Mouse (Mus musculus): Measurements from ENCODE around the gene Tenm4. TPM values are rescaled to one million over a fixed set of nuclear protein-coding genes. Genes with fewer than 3 reads are reported as not detected.

Gene Tenm4
- total and polyA plus RNA-seq, 2 experiments from 2014 or later = 1.4 to 5.9 TPM

- Histone ChIP-seq H3K4me1 (ENCODE audit: control insufficient read depth, insufficient read depth) (peaks cover 8% of the 10 kb centered on the region), H3K9ac (replicated peaks; ENCODE audit: low read depth, low read length) (no peak overlapping the region), H3K36me3 (replicated peaks; ENCODE audit: control insufficient read depth, insufficient read depth, low read length) (no peaks in the 10 kb centered on the region), H3K27me3 (ENCODE audit: control insufficient read depth, insufficient read depth, low read length) (no peaks in the 10 kb centered on the region), H3K9me3 (replicated peaks; ENCODE audit: control insufficient read depth, low read length) (no peaks in the 10 kb centered on the region), H3K4me3 (ENCODE audit: low read depth, low read length) (no peak overlapping the region), H3K27ac (ENCODE audit: low read depth) (no peak overlapping the region), H3K4me2 (ENCODE audit: low read depth, low read length) (no peak overlapping the region)
- DNase-seq (ENCODE audit: low spot score) (no peak), ATAC-seq (ENCODE audit: insufficient read depth, low read depth) (no peak)
- TF ChIP-seq CTCF (IDR thresholded peaks at IDR 0.05; ENCODE audit: low read depth) (no peak), EP300 (IDR thresholded peaks at IDR 0.05; ENCODE audit: low read depth) (no peak)
- WGBS = 84% methylated on average over 7 of the region's 7 CpGs
Measured at GRCm38 (mm10) chr7:96492696-96493095, 321.6 kb downstream of the Tenm4 start.

DNA sequence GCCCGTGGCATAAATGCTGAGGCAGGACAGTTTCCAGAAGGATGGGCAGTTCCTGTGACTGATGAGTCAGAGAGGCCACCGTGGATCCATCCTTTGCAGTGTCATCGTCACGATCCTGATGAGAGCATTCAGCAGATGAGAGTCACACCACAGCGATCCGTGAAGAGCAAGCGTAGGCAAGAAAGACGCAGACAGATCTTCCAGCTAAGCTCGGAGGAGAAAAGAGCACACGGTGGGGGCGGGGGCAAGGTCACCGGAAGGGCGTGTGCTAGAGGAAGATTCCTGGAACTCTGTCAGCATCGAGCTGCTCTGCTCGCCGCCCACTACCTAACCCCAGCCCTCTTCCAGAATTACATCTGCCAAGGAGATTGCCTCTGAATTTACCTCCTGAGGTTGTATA, 323.0 kb downstream of the Tenm4 start:
- H3K9ac ChIP-seq (replicated peaks; ENCODE audit: low read depth, low read length) = no peak overlapping the region
- H3K9me3 ChIP-seq (replicated peaks; ENCODE audit: control insufficient read depth, low read length) = no peaks in the 10 kb centered on the region
- H3K4me2 ChIP-seq (ENCODE audit: low read depth, low read length) = no peak overlapping the region
- no peaks in the 10 kb centered on the region for H3K27me3 ChIP-seq (ENCODE audit: control insufficient read depth, insufficient read depth, low read length)
- ATAC-seq (ENCODE audit: insufficient read depth, low read depth) (no peak), DNase-seq (ENCODE audit: low spot score) (no peak)
- no peak for TF ChIP-seq EP300 (IDR thresholded peaks at IDR 0.05; ENCODE audit: low read depth)
- no peak for TF ChIP-seq CTCF (IDR thresholded peaks at IDR 0.05; ENCODE audit: low read depth)
- 69% methylated on average over 16 of the region's 16 CpGs for WGBS
- H3K27ac ChIP-seq (ENCODE audit: low read depth) = no peak overlapping the region
- H3K4me1 ChIP-seq (ENCODE audit: control insufficient read depth, insufficient read depth) = peaks cover 8% of the 10 kb centered on the region
- H3K4me3 ChIP-seq (ENCODE audit: low read depth, low read length) = no peak overlapping the region
- no peaks in the 10 kb centered on the region for H3K36me3 ChIP-seq (replicated peaks; ENCODE audit: control insufficient read depth, insufficient read depth, low read length)

GRCm38 (mm10) chr7:96500108-96500507, 329.1 kb downstream of the Tenm4 start:
- no peak overlapping the region for H3K27ac ChIP-seq (ENCODE audit: low read depth)
- WGBS = 90% methylated on average over 5 of the region's 5 CpGs
- H3K9me3 ChIP-seq (replicated peaks; ENCODE audit: control insufficient read depth, low read length) = no peaks in the 10 kb centered on the region
- H3K4me2 ChIP-seq (ENCODE audit: low read depth, low read length) = no peak overlapping the region
- no peak overlapping the region for H3K4me3 ChIP-seq (ENCODE audit: low read depth, low read length)
- H3K4me1 ChIP-seq (ENCODE audit: control insufficient read depth, insufficient read depth) = no peaks in the 10 kb centered on the region
- H3K27me3 ChIP-seq (ENCODE audit: control insufficient read depth, insufficient read depth, low read length) = no peaks in the 10 kb centered on the region
- H3K9ac ChIP-seq (replicated peaks; ENCODE audit: low read depth, low read length) = no peak overlapping the region
- DNase-seq (ENCODE audit: low spot score) = no peak
- ATAC-seq (ENCODE audit: insufficient read depth, low read depth) = no peak
- TF ChIP-seq CTCF (IDR thresholded peaks at IDR 0.05; ENCODE audit: low read depth) (no peak), EP300 (IDR thresholded peaks at IDR 0.05; ENCODE audit: low read depth) (no peak)
- no peaks in the 10 kb centered on the region for H3K36me3 ChIP-seq (replicated peaks; ENCODE audit: control insufficient read depth, insufficient read depth, low read length)

GRCm38 (mm10) chr7:96500797-96501196, 329.8 kb downstream of the Tenm4 start:
- DNase-seq (ENCODE audit: low spot score) = no peak
- H3K4me3 ChIP-seq (ENCODE audit: low read depth, low read length) = no peak overlapping the region
- no peaks in the 10 kb centered on the region for H3K9me3 ChIP-seq (replicated peaks; ENCODE audit: control insufficient read depth, low read length)
- ATAC-seq (ENCODE audit: insufficient read depth, low read depth) = no peak
- no peak for TF ChIP-seq EP300 (IDR thresholded peaks at IDR 0.05; ENCODE audit: low read depth)
- TF ChIP-seq CTCF (IDR thresholded peaks at IDR 0.05; ENCODE audit: low read depth) = no peak
- WGBS = 75% methylated on average over 4 of the region's 4 CpGs
- H3K27me3 ChIP-seq (ENCODE audit: control insufficient read depth, insufficient read depth, low read length) = no peaks in the 10 kb centered on the region
- H3K9ac ChIP-seq (replicated peaks; ENCODE audit: low read depth, low read length) = no peak overlapping the region
- H3K36me3 ChIP-seq (replicated peaks; ENCODE audit: control insufficient read depth, insufficient read depth, low read length) = no peaks in the 10 kb centered on the region
- no peak overlapping the region for H3K27ac ChIP-seq (ENCODE audit: low read depth)
- no peaks in the 10 kb centered on the region for H3K4me1 ChIP-seq (ENCODE audit: control insufficient read depth, insufficient read depth)
- H3K4me2 ChIP-seq (ENCODE audit: low read depth, low read length) = no peak overlapping the region

DNA sequence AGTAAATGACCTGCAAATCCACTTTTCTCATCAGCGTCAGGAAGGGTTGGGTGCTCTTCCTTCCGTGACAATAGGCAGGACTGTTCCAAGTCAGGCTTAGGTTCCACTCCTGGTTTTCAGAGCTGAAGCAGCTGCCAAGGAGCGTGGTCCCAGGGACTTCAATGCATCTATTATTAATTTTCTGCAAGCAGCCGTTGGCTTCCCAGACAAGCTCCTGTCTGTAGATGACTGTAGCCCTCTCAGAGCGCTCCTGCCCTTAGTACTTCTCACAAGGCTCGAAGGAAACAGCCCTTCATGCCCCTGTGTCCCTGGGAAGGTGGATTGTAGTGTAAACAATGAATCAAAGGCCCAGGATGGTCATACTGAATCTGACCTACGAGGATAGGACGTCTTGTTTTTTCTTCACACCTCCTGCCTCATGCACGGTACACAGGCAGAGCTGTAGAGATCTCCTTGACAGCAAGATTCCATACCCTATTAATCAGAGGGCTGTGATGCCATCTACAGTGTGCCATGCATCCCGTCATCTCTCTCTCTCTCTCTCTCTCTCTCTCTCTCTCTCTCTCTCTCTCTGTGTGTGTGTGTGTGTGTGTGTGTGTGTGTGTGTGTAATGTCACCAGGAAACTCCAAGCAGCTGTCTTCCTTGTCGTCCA, 331.4 kb downstream of the Tenm4 start:
- Histone ChIP-seq H3K9me3 (replicated peaks; ENCODE audit: control insufficient read depth, low read length) (no peaks in the 10 kb centered on the region), H3K4me3 (ENCODE audit: low read depth, low read length) (no peak overlapping the region), H3K4me2 (ENCODE audit: low read depth, low read length) (no peak overlapping the region), H3K27ac (ENCODE audit: low read depth) (no peak overlapping the region), H3K36me3 (replicated peaks; ENCODE audit: control insufficient read depth, insufficient read depth, low read length) (no peaks in the 10 kb centered on the region), H3K9ac (replicated peaks; ENCODE audit: low read depth, low read length) (no peak overlapping the region), H3K27me3 (ENCODE audit: control insufficient read depth, insufficient read depth, low read length) (no peaks in the 10 kb centered on the region), H3K4me1 (ENCODE audit: control insufficient read depth, insufficient read depth) (no peaks in the 10 kb centered on the region)
- ATAC-seq (ENCODE audit: insufficient read depth, low read depth) = no peak
- DNase-seq (ENCODE audit: low spot score) = no peak
- TF ChIP-seq EP300 (IDR thresholded peaks at IDR 0.05; ENCODE audit: low read depth) (no peak), CTCF (IDR thresholded peaks at IDR 0.05; ENCODE audit: low read depth) (no peak)
- 45% methylated on average over 11 of the region's 11 CpGs for WGBS

GRCm38 (mm10) chr7:96505538-96505937, 334.5 kb downstream of the Tenm4 start:
- TF ChIP-seq EP300 (IDR thresholded peaks at IDR 0.05; ENCODE audit: low read depth) (no peak), CTCF (IDR thresholded peaks at IDR 0.05; ENCODE audit: low read depth) (no peak)
- H3K9ac ChIP-seq (replicated peaks; ENCODE audit: low read depth, low read length) = no peak overlapping the region
- H3K4me3 ChIP-seq (ENCODE audit: low read depth, low read length) = no peak overlapping the region
- H3K4me1 ChIP-seq (ENCODE audit: control insufficient read depth, insufficient read depth) = no peaks in the 10 kb centered on the region
- H3K27me3 ChIP-seq (ENCODE audit: control insufficient read depth, insufficient read depth, low read length) = no peaks in the 10 kb centered on the region
- DNase-seq (ENCODE audit: low spot score) (no peak), ATAC-seq (ENCODE audit: insufficient read depth, low read depth) (no peak)
- H3K4me2 ChIP-seq (ENCODE audit: low read depth, low read length) = no peak overlapping the region
- no peaks in the 10 kb centered on the region for H3K36me3 ChIP-seq (replicated peaks; ENCODE audit: control insufficient read depth, insufficient read depth, low read length)
- no peaks in the 10 kb centered on the region for H3K9me3 ChIP-seq (replicated peaks; ENCODE audit: control insufficient read depth, low read length)
- H3K27ac ChIP-seq (ENCODE audit: low read depth) = no peak overlapping the region
- WGBS = 43% methylated on average over 6 of the region's 6 CpGs

Measured in heart, postnatal 0 days (tissue).